Mouse (Mus musculus): ENCODE measurements around the gene Ptov1.
A peak's percentile ranks its signal among the peaks of the same experiment; 100 is the strongest.

Ptov1 gene

GRCm38 (mm10) chr7:44857905-44858304, 11.7 kb downstream of the Ptov1 start:
- no peak for DNase-seq

- DNase-seq: peak; percentile 81 to 86
Measured at GRCm38 (mm10) chr7:44857042-44857552, 12.5 kb downstream of the Ptov1 start, which contains the start of gene Pnkp. Gene Pnkp, plus strand, starts transcription at chr7:44857139.

GRCm38 (mm10) chr7:44856265-44856916, 13.2 kb downstream of the Ptov1 start:
- no peak for DNase-seq

GRCm38 (mm10) chr7:44855036-44855435, 14.6 kb downstream of the Ptov1 start:
- no peak for DNase-seq

- DNase-seq: peak; percentile 83 to 85
Measured at GRCm38 (mm10) chr7:44854356-44855031, 15.1 kb downstream of the Ptov1 start.

GRCm38 (mm10) chr7:44853596-44854355, 15.8 kb downstream of the Ptov1 start:
- DNase-seq: peak; percentile 36 to 42

GRCm38 (mm10) chr7:44853065-44853464, 16.5 kb downstream of the Ptov1 start:
- DNase-seq: no peak

- DNase-seq: peak in 1 of 2 experiments; percentile 40
Measured at GRCm38 (mm10) chr7:44852259-44853027, 17.1 kb downstream of the Ptov1 start.

- DNase-seq: no peak
Measured at GRCm38 (mm10) chr7:44851625-44852234, 17.9 kb downstream of the Ptov1 start.

- DNase-seq: no peak
Measured at GRCm38 (mm10) chr7:44850789-44851624, 18.6 kb downstream of the Ptov1 start.

- peak; percentile 74 to 81 for DNase-seq
Measured at GRCm38 (mm10) chr7:44850146-44850545, 19.4 kb downstream of the Ptov1 start.

- DNase-seq: peak; percentile 91 to 92
Measured at GRCm38 (mm10) chr7:44849416-44850111, 20.0 kb downstream of the Ptov1 start.

GRCm38 (mm10) chr7:44848561-44849415, 20.8 kb downstream of the Ptov1 start, which contains the start of the genes Akt1s1 and Tbc1d17:
Gene Akt1s1, plus strand, starts transcription at chr7:44848991.
Gene Tbc1d17, minus strand, starts transcription at chr7:44849079.
- DNase-seq: peak; percentile 99

- DNase-seq: peak in 1 of 2 experiments; percentile 43
Measured at GRCm38 (mm10) chr7:44847772-44848171, 21.8 kb downstream of the Ptov1 start.

GRCm38 (mm10) chr7:44846804-44847203, 22.8 kb downstream of the Ptov1 start:
- peak; percentile 27 to 40 for DNase-seq

GRCm38 (mm10) chr7:44845006-44845405, 24.6 kb downstream of the Ptov1 start:
- DNase-seq: no peak

- no peak for DNase-seq
Measured at GRCm38 (mm10) chr7:44841825-44842463, 27.6 kb downstream of the Ptov1 start.

GRCm38 (mm10) chr7:44840426-44840825, 29.2 kb downstream of the Ptov1 start:
- no peak for DNase-seq
